9 mouse cellular contexts compared by ENCODE assay signal in genomic region chr2:32534061-32534732, GRCm38 (mm10). TPM values are rescaled to one million over a fixed set of nuclear protein-coding genes. Genes with fewer than 3 reads are reported as not detected.
DNase-seq lines count a peak whose midpoint lies in the region; ATAC-seq lines count a peak whose summit lies in the region.
"Had no signal": no experiment of that assay in that cellular context is flagged by ENCODE, and none has a peak within 500 bp of the region (broad histone marks: within the 10 kb centered on the region; RNA-seq: fewer than 3 reads in every experiment).

No protein-coding gene starts in this region.

- peak; percentile 75 for DNase-seq in adrenal gland, adult 2 months
- DNase-seq in adrenal gland, adult 8-10 months, result no peak
- peak; percentile 79 for DNase-seq in Muller cell, postnatal 12 days (ENCODE audit: inconsistent ontology term)
- DNase-seq in forebrain, embryonic 10.5 days (ENCODE audit: extremely low spot score, low spot score), result peak; percentile 72
- DNase-seq in heart, postnatal 36 days, result peak; percentile 52 to 57
- DNase-seq in thymus, postnatal 4 days, result peak; percentile 53

- no peaks in the 10 kb centered on the region for H3K9me3 ChIP-seq in forebrain, embryonic 10.5 days
- H3K9me3 ChIP-seq in limb, embryonic 12.5 days, result no peaks in the 10 kb centered on the region
- H3K9me3 ChIP-seq in midbrain, embryonic 13.5 days, result no peaks in the 10 kb centered on the region

- peak overlapping the region; percentile 66 for H3K4me3 ChIP-seq in forebrain, embryonic 10.5 days
- H3K4me3 ChIP-seq in limb, embryonic 12.5 days (replicated peaks), result peak overlapping the region; percentile 91
- peak overlapping the region; percentile 94 for H3K4me3 ChIP-seq in midbrain, embryonic 13.5 days (replicated peaks)

- H3K27me3 ChIP-seq in forebrain, embryonic 10.5 days (ENCODE audit: poor library complexity, severe bottlenecking), result no peaks in the 10 kb centered on the region
- H3K27me3 ChIP-seq in limb, embryonic 12.5 days, result no peaks in the 10 kb centered on the region
- no peaks in the 10 kb centered on the region for H3K27me3 ChIP-seq in midbrain, embryonic 13.5 days
- H3K27me3 ChIP-seq: Patski had no signal

- peak overlapping the region; percentile 93 for H3K27ac ChIP-seq in forebrain, embryonic 10.5 days
- H3K27ac ChIP-seq in limb, embryonic 12.5 days, result peak overlapping the region; percentile 98
- peak overlapping the region; percentile 89 for H3K27ac ChIP-seq in midbrain, embryonic 13.5 days

- no peak; the same call in 1 of the 2 replicates for ATAC-seq in limb, embryonic 12.5 days (ENCODE audit: insufficient number of reproducible peaks, insufficient read depth, low FRiP score, low TSS enrichment, low read depth)
- peak; percentile 2; the same call in 1 of the 2 replicates for ATAC-seq in midbrain, embryonic 13.5 days

- 12% methylated on average over 13 of the region's 13 CpGs for WGBS in forebrain, embryonic 10.5 days
- WGBS in limb, embryonic 12.5 days, result 11% methylated on average over 13 of the region's 13 CpGs
- WGBS in midbrain, embryonic 13.5 days, result 9% methylated on average over 13 of the region's 13 CpGs

- H3K36me3 ChIP-seq in forebrain, embryonic 10.5 days (replicated peaks), result no peaks in the 10 kb centered on the region
- no peaks in the 10 kb centered on the region for H3K36me3 ChIP-seq in limb, embryonic 12.5 days
- no peaks in the 10 kb centered on the region for H3K36me3 ChIP-seq in midbrain, embryonic 13.5 days

- peaks cover 64% of the 10 kb centered on the region for H3K4me1 ChIP-seq in forebrain, embryonic 10.5 days
- H3K4me1 ChIP-seq in limb, embryonic 12.5 days (replicated peaks), result peaks cover 45% of the 10 kb centered on the region
- peaks cover 50% of the 10 kb centered on the region for H3K4me1 ChIP-seq in midbrain, embryonic 13.5 days (replicated peaks)

- intact Hi-C loops in heart, postnatal 36 days (cut with DNase I), result loop anchor here (2.0 kb wide), 2 partner anchors 23 to 47 kb away; no protein-coding TSS in a partner anchor

- H3K4me2 ChIP-seq in limb, embryonic 12.5 days, result peak overlapping the region; percentile 88
- H3K4me2 ChIP-seq in midbrain, embryonic 13.5 days (replicated peaks), result peak overlapping the region; percentile 71

- peak overlapping the region; percentile 71 for H3K9ac ChIP-seq in limb, embryonic 12.5 days (replicated peaks)
- peak overlapping the region; percentile 68 for H3K9ac ChIP-seq in midbrain, embryonic 13.5 days (replicated peaks)

RNA-seq across cellular contexts. Expression of gene Fam102a, which starts 0.9 kb away (rescaled TPM):
- total RNA-seq in adrenal gland, adult 2 months (2021), result 10 to 100 TPM; 37.1 to 40.8 TPM
- polyA plus RNA-seq in adrenal gland, adult 2 months (2012; rRNA removed), result 40.2 and 43.1 TPM in 2 replicates
- total RNA-seq in adrenal gland, adult 8-10 months (2022), result 10 to 100 TPM; 39.5 to 50.2 (median 47.2) TPM
- 7.3 and 7.8 TPM in 2 replicates for polyA plus RNA-seq in forebrain, embryonic 10.5 days (2016; fragmentation: Nextera tagmentation; extraction: Ambion mirVana)
- total RNA-seq in heart, postnatal 36 days (2021), result 10 to 100 TPM in 1 of 2 experiments, 1 to 10 TPM in 1; 8.9 to 10.6 TPM
- 12.3 and 16.0 TPM in 2 replicates for polyA plus RNA-seq in limb, embryonic 12.5 days (2016; fragmentation: Nextera tagmentation; extraction: Ambion mirVana)
- 5.6 and 7.3 TPM in 2 replicates for polyA plus RNA-seq in midbrain, embryonic 13.5 days (2015; fragmentation: Nextera tagmentation; extraction: Ambion mirVana)

RNA-seq across cellular contexts. Expression of gene Dpm2, which starts 36.5 kb away (rescaled TPM):
- 10 to 100 TPM; 52.7 to 67.4 TPM for total RNA-seq in adrenal gland, adult 2 months (2021)
- polyA plus RNA-seq in adrenal gland, adult 2 months (2012; rRNA removed), result 160 and 165 TPM in 2 replicates
- 10 to 100 TPM; 57.1 to 68.1 (median 62.4) TPM for total RNA-seq in adrenal gland, adult 8-10 months (2022)
- polyA plus RNA-seq in forebrain, embryonic 10.5 days (2016; fragmentation: Nextera tagmentation; extraction: Ambion mirVana), result 104 and 105 TPM in 2 replicates
- total RNA-seq in heart, postnatal 36 days (2021), result 10 to 100 TPM; 17.9 to 21.3 TPM
- 99.3 and 99.7 TPM in 2 replicates for polyA plus RNA-seq in limb, embryonic 12.5 days (2016; fragmentation: Nextera tagmentation; extraction: Ambion mirVana)
- 133 and 147 TPM in 2 replicates for polyA plus RNA-seq in midbrain, embryonic 13.5 days (2015; fragmentation: Nextera tagmentation; extraction: Ambion mirVana)

RNA-seq across cellular contexts. Expression of gene Pip5kl1, which starts 40.4 kb away (rescaled TPM):
- total RNA-seq in adrenal gland, adult 2 months (2021), result under 1 TPM in 1 of 2 experiments, not detected in 1; 0.29 TPM
- polyA plus RNA-seq in adrenal gland, adult 2 months (2012; rRNA removed), result 0.10 TPM in 1 of 2 replicates, not detected in the other
- under 1 TPM in 1 of 4 experiments, not detected in 3; 0.46 TPM for total RNA-seq in adrenal gland, adult 8-10 months (2022)
- 1.8 TPM in 2 replicates for polyA plus RNA-seq in forebrain, embryonic 10.5 days (2016; fragmentation: Nextera tagmentation; extraction: Ambion mirVana)
- under 1 TPM in 1 of 2 experiments, not detected in 1; 0.43 TPM for total RNA-seq in heart, postnatal 36 days (2021)
- polyA plus RNA-seq in limb, embryonic 12.5 days (2016; fragmentation: Nextera tagmentation; extraction: Ambion mirVana), result 3.9 and 5.4 TPM in 2 replicates
- 4.8 TPM in 2 replicates for polyA plus RNA-seq in midbrain, embryonic 13.5 days (2015; fragmentation: Nextera tagmentation; extraction: Ambion mirVana)

RNA-seq across cellular contexts. Expression of gene 9430097D07Rik, which starts 41.3 kb away (rescaled TPM):
- total RNA-seq in adrenal gland, adult 2 months (2021), result not detected
- not detected in 2 replicates for polyA plus RNA-seq in adrenal gland, adult 2 months (2012; rRNA removed)
- total RNA-seq in adrenal gland, adult 8-10 months (2022), result not detected
- 0.19 and 0.30 TPM in 2 replicates for polyA plus RNA-seq in forebrain, embryonic 10.5 days (2016; fragmentation: Nextera tagmentation; extraction: Ambion mirVana)
- total RNA-seq in heart, postnatal 36 days (2021), result not detected
- polyA plus RNA-seq in limb, embryonic 12.5 days (2016; fragmentation: Nextera tagmentation; extraction: Ambion mirVana), result 0.55 TPM in 1 of 2 replicates, not detected in the other
- 0.34 and 0.55 TPM in 2 replicates for polyA plus RNA-seq in midbrain, embryonic 13.5 days (2015; fragmentation: Nextera tagmentation; extraction: Ambion mirVana)

RNA-seq across cellular contexts. Expression of gene St6galnac4, which starts 52.7 kb away (rescaled TPM):
- total RNA-seq in adrenal gland, adult 2 months (2021), result 10 to 100 TPM in 1 of 2 experiments, 1 to 10 TPM in 1; 5.6 to 14.5 TPM
- 15.4 and 18.5 TPM in 2 replicates for polyA plus RNA-seq in adrenal gland, adult 2 months (2012; rRNA removed)
- 10 to 100 TPM in 3 of 4 experiments, 1 to 10 TPM in 1; 8.5 to 18.9 (median 13.8) TPM for total RNA-seq in adrenal gland, adult 8-10 months (2022)
- polyA plus RNA-seq in forebrain, embryonic 10.5 days (2016; fragmentation: Nextera tagmentation; extraction: Ambion mirVana), result 15.7 and 17.6 TPM in 2 replicates
- total RNA-seq in heart, postnatal 36 days (2021), result 10 to 100 TPM; 18.7 to 21.7 TPM
- polyA plus RNA-seq in limb, embryonic 12.5 days (2016; fragmentation: Nextera tagmentation; extraction: Ambion mirVana), result 29.8 and 29.9 TPM in 2 replicates
- 15.2 and 16.3 TPM in 2 replicates for polyA plus RNA-seq in midbrain, embryonic 13.5 days (2015; fragmentation: Nextera tagmentation; extraction: Ambion mirVana)
